Mouse (Mus musculus) forelimb bud, embryonic 11.5 days (tissue): ENCODE measurements around the gene Ntn5.

Experiments
- DNase-seq: peaks from one replicate; pipeline ENCODE4 v3.0.0-alpha.2; 2012; ENCODE audit warnings: low read depth, low spot score

Gene Ntn5

GRCm38 (mm10) chr7:45697894-45698293 is 14.1 kb downstream of the Ntn5 start:
- DNase-seq = no peak

GRCm38 (mm10) chr7:45699523-45700141 is 15.8 kb downstream of the Ntn5 start, which contains the start of gene Car11:
Car11 (plus strand) TSS chr7:45699843.
- no peak for DNase-seq

- peak; percentile 77 for DNase-seq
These were observed 16.6 kb downstream of the Ntn5 start for GRCm38 (mm10) chr7:45700301-45701015.

GRCm38 (mm10) chr7:45701072-45701471 is 17.2 kb downstream of the Ntn5 start:
- no peak for DNase-seq

GRCm38 (mm10) chr7:45701607-45702006 is 17.8 kb downstream of the Ntn5 start:
- DNase-seq = no peak

- DNase-seq = no peak
These were observed 18.5 kb downstream of the Ntn5 start for GRCm38 (mm10) chr7:45702316-45702715.

GRCm38 (mm10) chr7:45702809-45703520 is 19.1 kb downstream of the Ntn5 start:
- DNase-seq = no peak

- DNase-seq = no peak
These were observed 19.8 kb downstream of the Ntn5 start for GRCm38 (mm10) chr7:45703521-45704033.

GRCm38 (mm10) chr7:45704046-45704559 is 20.3 kb downstream of the Ntn5 start:
- DNase-seq = peak; percentile 88

- peak; percentile 100 for DNase-seq
These were observed 21.1 kb downstream of the Ntn5 start, which contains the start of gene Dbp for GRCm38 (mm10) chr7:45704730-45705442. Dbp (plus strand) TSS chr7:45705088.

- no peak for DNase-seq
These were observed 21.6 kb downstream of the Ntn5 start for GRCm38 (mm10) chr7:45705443-45705864.

GRCm38 (mm10) chr7:45705873-45706281 is 22.1 kb downstream of the Ntn5 start:
- DNase-seq = no peak

GRCm38 (mm10) chr7:45706721-45707241 is 23.0 kb downstream of the Ntn5 start:
- peak; percentile 73 for DNase-seq

GRCm38 (mm10) chr7:45707375-45707967 is 23.6 kb downstream of the Ntn5 start:
- DNase-seq = peak; percentile 90

GRCm38 (mm10) chr7:45708221-45708761 is 24.5 kb downstream of the Ntn5 start:
- no peak for DNase-seq

GRCm38 (mm10) chr7:45709036-45709435 is 25.2 kb downstream of the Ntn5 start:
- DNase-seq = no peak

GRCm38 (mm10) chr7:45709677-45710355 is 26.0 kb downstream of the Ntn5 start:
- no peak for DNase-seq

- DNase-seq = no peak
These were observed 26.8 kb downstream of the Ntn5 start for GRCm38 (mm10) chr7:45710477-45711191.
